Mouse (Mus musculus) small intestine, adult 2 months (tissue): ENCODE measurements around the gene Nova2. TPM values are rescaled to one million over a fixed set of nuclear protein-coding genes. Genes with fewer than 3 reads are reported as not detected.

Source experiments
- H3K27ac ChIP-seq: fragments of 200-500 bp; 2 replicates; pipeline ENCODE4 v1.5.1; 2012; ENCODE audit warnings: low read depth, low read length, control low read depth, inconsistent platforms; ENCODE audit not compliant: insufficient read depth
- H3K27me3 ChIP-seq: fragments of 200-500 bp; 2 replicates; pipeline ENCODE4 v1.6.1; 2012; ENCODE audit warnings: mild to moderate bottlenecking, moderate library complexity, low read length, inconsistent platforms; ENCODE audit not compliant: control insufficient read depth, insufficient read depth
- H3K36me3 ChIP-seq: fragments of 200-500 bp; 2 replicates; pipeline ENCODE4 v1.6.1; 2012; ENCODE audit warnings: mild to moderate bottlenecking, low read length, control low read depth, inconsistent platforms; ENCODE audit not compliant: control insufficient read depth, insufficient read depth
- H3K4me1 ChIP-seq: fragments of 200-500 bp; 2 replicates; pipeline ENCODE4 v1.6.1; 2012; ENCODE audit warnings: low read length, inconsistent platforms, mixed read lengths; ENCODE audit not compliant: control insufficient read depth, insufficient read depth, insufficient read length
- H3K4me3 ChIP-seq: fragments of 200-500 bp; 2 replicates; pipeline ENCODE4 v1.5.1; 2012; ENCODE audit warnings: low read depth, mild to moderate bottlenecking, control low read depth, inconsistent platforms, low read length, moderate library complexity
- CTCF ChIP-seq: fragments of 200-500 bp; IDR thresholded peaks from 2 replicates; pipeline ENCODE4 v1.5.1; 2012; ENCODE audit warnings: low read depth, mild to moderate bottlenecking, control low read depth, inconsistent platforms, low read length, moderate library complexity, mixed read lengths; ENCODE audit not compliant: insufficient replicate concordance, insufficient read length; ENCODE audit errors: extremely low read depth
- POLR2A ChIP-seq: fragments of 200-500 bp; IDR thresholded peaks from 2 replicates; pipeline ENCODE4 v1.6.1; 2012; ENCODE audit warnings: low read depth, mild to moderate bottlenecking, control low read depth, inconsistent platforms, low read length, moderate library complexity
- WGBS: fragments of 180-500 bp; shearing (Covaris S2); methylation state at CpG from one replicate; pipeline ENCODE4 v1.1.7; 2018; 5-methylcytosine and 5-hydroxymethylcytosine counted together
- polyA plus RNA-seq: library from polyadenylated mRNA; depleted of rRNA; stranded (reverse); fragments of >200 nt; gene quantifications from 2 replicates; pipeline ENCODE4 v1.2.3, GENCODE M21; 2012

Nova2 gene
- polyA plus RNA-seq, 1 experiment, result 0.55 TPM

DNA sequence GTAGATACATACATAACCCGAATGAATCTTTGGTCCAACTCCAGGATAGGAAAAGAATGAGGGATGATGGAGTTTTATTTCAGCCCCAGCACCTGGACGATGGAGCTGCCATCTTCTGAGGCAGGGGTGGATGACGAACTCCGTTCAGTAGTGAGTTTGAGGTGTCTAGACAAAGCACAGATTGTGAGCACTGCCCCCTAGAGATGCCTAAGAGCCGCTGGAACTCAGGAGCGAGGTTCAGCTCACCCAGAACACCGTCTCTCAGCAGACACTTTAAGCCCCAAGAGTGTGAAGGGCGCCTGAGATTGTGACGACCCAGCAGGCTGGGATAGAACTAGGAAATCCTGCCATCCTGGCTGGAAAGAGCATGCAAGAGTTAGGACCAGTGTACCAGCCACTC is 73.1 kb downstream of the Nova2 start:
- no peak overlapping the region for H3K27ac ChIP-seq
- H3K4me1 ChIP-seq, result peaks cover 10% of the 10 kb centered on the region
- no peaks in the 10 kb centered on the region for H3K27me3 ChIP-seq
- H3K36me3 ChIP-seq, result no peaks in the 10 kb centered on the region
- no peak overlapping the region for H3K4me3 ChIP-seq
- TF ChIP-seq POLR2A, result no peak
- TF ChIP-seq CTCF, result no peak
- WGBS, result 42% methylated on average over 9 of the region's 9 CpGs

- Histone ChIP-seq H3K27ac (no peak overlapping the region), H3K4me3 (peak overlapping the region; percentile 63)
- 59% methylated on average over 10 of the region's 10 CpGs for WGBS
These were observed 74.7 kb downstream of the Nova2 start for GRCm38 (mm10) chr7:19000421-19000820.

DNA sequence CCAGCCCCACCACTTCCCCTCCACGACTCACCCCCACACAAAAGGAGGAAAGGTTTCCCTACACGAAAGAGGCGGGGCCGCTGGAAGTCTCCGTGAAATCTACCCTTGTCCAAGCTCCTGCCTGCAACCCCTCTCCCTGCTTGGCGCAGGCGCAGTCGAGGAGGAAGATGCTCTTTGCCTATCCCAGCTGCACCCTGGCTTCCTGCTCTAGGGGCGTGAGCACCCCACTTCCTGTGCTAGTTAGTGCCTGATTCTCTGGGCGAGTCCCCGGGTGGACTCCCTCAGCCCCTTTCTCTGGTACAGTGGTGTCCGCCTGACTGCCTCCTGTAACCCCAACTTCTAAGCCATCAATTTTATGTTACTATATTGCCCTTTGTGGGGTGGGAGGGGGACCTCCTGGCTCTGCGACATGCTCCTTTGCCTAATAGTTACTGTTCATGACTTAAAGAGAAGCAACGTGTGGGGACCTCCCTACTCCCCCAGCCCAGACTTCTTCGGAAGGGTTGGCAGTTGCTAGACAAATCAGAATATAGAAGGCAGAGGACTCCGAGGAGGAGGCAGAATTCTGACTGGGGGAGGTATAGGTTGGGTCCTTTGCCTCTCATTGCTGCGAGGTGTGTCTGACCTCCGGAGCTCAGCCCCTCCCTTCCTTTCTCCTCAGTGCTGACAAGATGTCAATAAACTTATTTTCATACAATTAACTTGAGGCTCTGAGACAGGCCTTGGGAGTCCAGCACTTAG is 75.5 kb downstream of the Nova2 start:
- WGBS, result 40% methylated on average over 18 of the region's 18 CpGs
- H3K27me3 ChIP-seq, result no peaks in the 10 kb centered on the region
- TF ChIP-seq CTCF (no peak), POLR2A (no peak)

More at GRCm38 (mm10) chr7:19000421-19000820, 74.7 kb downstream of the Nova2 start:
- no peaks in the 10 kb centered on the region for H3K27me3 ChIP-seq
- H3K4me1 ChIP-seq, result peaks cover 21% of the 10 kb centered on the region
- peaks cover 1% of the 10 kb centered on the region; the same call in 1 of the 2 replicates for H3K36me3 ChIP-seq
- no peak for TF ChIP-seq CTCF
- no peak for TF ChIP-seq POLR2A

DNA sequence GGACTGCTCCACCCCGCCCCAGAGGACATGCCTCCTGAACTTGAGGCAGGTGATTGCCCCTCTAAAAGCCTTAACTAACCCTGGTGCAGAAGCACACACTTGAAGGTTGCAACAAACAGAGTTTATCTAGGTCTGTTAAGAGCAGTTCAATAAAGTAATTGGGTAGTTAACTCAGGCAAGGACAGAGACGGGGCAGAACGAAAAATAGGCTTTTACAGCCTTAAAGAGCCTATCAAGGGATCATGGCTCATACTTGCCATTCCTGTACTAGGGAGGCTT is 76.1 kb downstream of the Nova2 start:
- TF ChIP-seq POLR2A, result no peak
- no peak for TF ChIP-seq CTCF
- Histone ChIP-seq H3K27me3 (no peaks in the 10 kb centered on the region), H3K4me1 (peaks cover 28% of the 10 kb centered on the region), H3K4me3 (peak overlapping the region; percentile 63; the same call in 1 of the 2 replicates), H3K27ac (peak overlapping the region; percentile 50), H3K36me3 (peaks cover 7% of the 10 kb centered on the region; the same call in 1 of the 2 replicates)
- WGBS, result 26% methylated on average over 3 of the region's 3 CpGs

More for the DNA sequence above, 75.5 kb downstream of the Nova2 start:
- H3K27ac ChIP-seq, result peak overlapping the region; percentile 50
- H3K4me1 ChIP-seq, result peaks cover 26% of the 10 kb centered on the region
- H3K36me3 ChIP-seq, result peaks cover 7% of the 10 kb centered on the region; the same call in 1 of the 2 replicates
- peak overlapping the region; percentile 63 for H3K4me3 ChIP-seq

DNA sequence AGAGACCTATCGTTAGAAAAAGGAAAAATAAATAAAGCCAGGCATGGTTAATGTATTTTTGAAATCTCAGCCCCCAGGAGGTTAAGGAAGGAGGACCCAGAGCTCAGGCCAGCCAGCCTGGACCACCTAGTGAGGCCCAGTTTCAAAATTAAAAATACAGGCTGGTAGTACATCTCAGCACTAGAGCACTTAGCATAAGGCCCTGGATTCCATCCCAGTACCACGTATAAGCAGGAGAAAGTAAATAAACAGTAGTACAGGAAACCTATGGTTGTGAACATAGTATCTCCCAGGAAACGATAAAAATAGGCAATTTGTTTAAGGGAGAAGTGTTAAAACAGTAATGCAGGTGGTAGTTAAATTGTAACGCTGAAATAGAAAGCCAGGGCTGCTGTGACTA is 76.4 kb downstream of the Nova2 start:
- 6% methylated on average over 4 of the region's 4 CpGs for WGBS

GRCm38 (mm10) chr7:19002848-19003498 is 77.3 kb downstream of the Nova2 start:
- no peaks in the 10 kb centered on the region for H3K27me3 ChIP-seq
- 1% methylated on average over 17 of the region's 17 CpGs for WGBS
- peak overlapping the region; percentile 68 for H3K27ac ChIP-seq
- peak overlapping the region; percentile 69 for H3K4me3 ChIP-seq
- TF ChIP-seq CTCF, result no peak
- TF ChIP-seq POLR2A, result peak; percentile 31; the same call in 1 of the 2 replicates
- H3K4me1 ChIP-seq, result peaks cover 30% of the 10 kb centered on the region
- peaks cover 7% of the 10 kb centered on the region; the same call in 1 of the 2 replicates for H3K36me3 ChIP-seq

More for the DNA sequence above, 76.4 kb downstream of the Nova2 start:
- Histone ChIP-seq H3K4me1 (peaks cover 30% of the 10 kb centered on the region), H3K4me3 (peak overlapping the region; percentile 69; the same call in 1 of the 2 replicates), H3K36me3 (peaks cover 7% of the 10 kb centered on the region; the same call in 1 of the 2 replicates), H3K27me3 (no peaks in the 10 kb centered on the region), H3K27ac (0 out of 2 replicates have a peak overlapping the region, but pooled peaks have one; percentile 50)
- TF ChIP-seq CTCF (no peak), POLR2A (no peak)
